Mouse (Mus musculus): Measurements from ENCODE around the gene Nck2.

Nck2 gene

GRCm38 (mm10) chr1:43574793-43575304, 130.5 kb downstream of the Nck2 start:
- no peak for DNase-seq (ENCODE audit: low spot score)

- DNase-seq (ENCODE audit: low spot score), result no peak
Measured at GRCm38 (mm10) chr1:43577371-43577770, 133.0 kb downstream of the Nck2 start.

- no peak for DNase-seq (ENCODE audit: low spot score)
Measured at GRCm38 (mm10) chr1:43583564-43583963, 139.2 kb downstream of the Nck2 start.

- DNase-seq (ENCODE audit: low spot score), result no peak
Measured at GRCm38 (mm10) chr1:43589001-43589400, 144.6 kb downstream of the Nck2 start.

GRCm38 (mm10) chr1:43589910-43590309, 145.5 kb downstream of the Nck2 start:
- DNase-seq (ENCODE audit: low spot score), result no peak

GRCm38 (mm10) chr1:43590727-43591126, 146.3 kb downstream of the Nck2 start:
- DNase-seq (ENCODE audit: low spot score), result no peak

- DNase-seq (ENCODE audit: low spot score), result no peak
Measured at GRCm38 (mm10) chr1:43593069-43593468, 148.7 kb downstream of the Nck2 start.

GRCm38 (mm10) chr1:43594738-43595137, 150.4 kb downstream of the Nck2 start:
- no peak for DNase-seq (ENCODE audit: low spot score)

GRCm38 (mm10) chr1:43597731-43598130, 153.4 kb downstream of the Nck2 start:
- no peak for DNase-seq (ENCODE audit: low spot score)

- DNase-seq (ENCODE audit: low spot score), result no peak
Measured at GRCm38 (mm10) chr1:43599483-43599882, 155.1 kb downstream of the Nck2 start.

GRCm38 (mm10) chr1:43601054-43601453, 156.7 kb downstream of the Nck2 start:
- DNase-seq (ENCODE audit: low spot score), result no peak

- DNase-seq (ENCODE audit: low spot score), result no peak
Measured at GRCm38 (mm10) chr1:43615948-43616347, 171.6 kb downstream of the Nck2 start.

All from ovary, postnatal 36 days (tissue).